Mouse (Mus musculus): Measurements from ENCODE around the gene Slc30a5. TPM values are rescaled to one million over a fixed set of nuclear protein-coding genes. Genes with fewer than 3 reads are reported as not detected.
"Not testable (repeated sequence)": the region's sequence is repeated elsewhere in the genome, so short reads cannot be mapped to it uniquely, and the experiment has no call there.

Slc30a5 gene
- polyA plus RNA-seq, 1 experiment from 2014 or later = 30.2 TPM

DNA sequence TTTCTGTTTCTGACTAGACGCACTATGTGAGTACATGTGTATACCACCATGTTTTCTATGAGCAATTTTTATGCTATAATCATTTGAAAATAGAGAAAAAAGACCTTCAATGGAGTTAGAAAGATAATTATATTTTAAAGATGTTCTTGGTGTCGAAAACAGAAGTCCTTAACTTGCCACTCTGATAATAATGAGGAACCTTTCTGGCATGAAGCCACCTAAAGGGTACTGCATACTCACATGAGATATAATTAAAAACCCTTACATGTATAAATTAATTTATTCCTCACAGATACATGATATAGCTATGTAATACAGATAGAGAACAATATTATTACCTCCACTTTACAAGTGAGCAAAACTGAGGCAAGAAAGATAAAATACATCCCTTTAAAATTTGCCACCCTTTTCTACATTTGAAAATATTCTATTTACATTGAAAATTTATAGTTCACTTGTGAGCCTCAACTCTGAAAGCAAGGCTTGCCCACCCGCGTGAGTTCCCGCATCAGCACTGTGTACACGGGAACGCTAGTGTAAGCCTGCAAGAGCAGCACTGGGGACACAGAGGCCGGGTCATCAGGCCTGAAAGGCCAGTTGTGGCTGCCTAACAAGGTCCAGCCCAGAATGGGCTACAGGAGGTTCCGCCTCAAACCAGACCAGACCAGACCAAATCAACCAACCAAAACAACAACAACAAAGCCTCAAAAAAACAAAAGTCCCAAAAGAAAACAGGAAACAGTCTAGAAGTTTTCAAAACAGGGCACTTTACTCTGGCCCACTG lies 7.4 kb downstream of the Slc30a5 start:
- WGBS = 95% methylated on average over 9 of the region's 9 CpGs
- Histone ChIP-seq H3K4me2 (ENCODE audit: low read length) (no peak overlapping the region), H3K27me3 (ENCODE audit: control insufficient read depth, insufficient read depth, low read depth, low read length) (no peaks in the 10 kb centered on the region), H3K4me3 (ENCODE audit: low read depth, low read length) (no peak overlapping the region), H3K36me3 (ENCODE audit: control insufficient read depth, insufficient read depth, low read length) (peaks cover 20% of the 10 kb centered on the region), H3K4me1 (ENCODE audit: control insufficient read depth, insufficient read depth, low read length) (peaks cover 5% of the 10 kb centered on the region), H3K27ac (ENCODE audit: low read length) (no peak overlapping the region), H3K9ac (ENCODE audit: low read depth, low read length) (no peak overlapping the region), H3K9me3 (replicated peaks; ENCODE audit: control insufficient read depth, low read length, poor library complexity, severe bottlenecking) (no peaks in the 10 kb centered on the region)
- ATAC-seq = no peak

- Histone ChIP-seq H3K9me3 (replicated peaks; ENCODE audit: control insufficient read depth, low read length, poor library complexity, severe bottlenecking) (no peaks in the 10 kb centered on the region), H3K4me1 (ENCODE audit: control insufficient read depth, insufficient read depth, low read length) (0 out of 2 replicates have a peak, but pooled peaks cover 2% of the 10 kb centered on the region), H3K4me2 (ENCODE audit: low read length) (no peak overlapping the region), H3K27me3 (ENCODE audit: control insufficient read depth, insufficient read depth, low read depth, low read length) (no peaks in the 10 kb centered on the region), H3K9ac (ENCODE audit: low read depth, low read length) (no peak overlapping the region), H3K36me3 (ENCODE audit: control insufficient read depth, insufficient read depth, low read length) (peaks cover 22% of the 10 kb centered on the region), H3K4me3 (ENCODE audit: low read depth, low read length) (no peak overlapping the region), H3K27ac (ENCODE audit: low read length) (no peak overlapping the region)
- ATAC-seq = no peak
- 87% methylated on average over 3 of the region's 3 CpGs for WGBS
Measured at GRCm38 (mm10) chr13:100824916-100825315, 8.3 kb downstream of the Slc30a5 start.

- Histone ChIP-seq H3K27me3 (ENCODE audit: control insufficient read depth, insufficient read depth, low read depth, low read length) (no peaks in the 10 kb centered on the region), H3K9me3 (replicated peaks; ENCODE audit: control insufficient read depth, low read length, poor library complexity, severe bottlenecking) (no peaks in the 10 kb centered on the region), H3K9ac (ENCODE audit: low read depth, low read length) (no peak overlapping the region), H3K4me2 (ENCODE audit: low read length) (no peak overlapping the region), H3K27ac (ENCODE audit: low read length) (no peak overlapping the region), H3K4me1 (ENCODE audit: control insufficient read depth, insufficient read depth, low read length) (no peaks in the 10 kb centered on the region), H3K4me3 (ENCODE audit: low read depth, low read length) (no peak overlapping the region), H3K36me3 (ENCODE audit: control insufficient read depth, insufficient read depth, low read length) (peaks cover 22% of the 10 kb centered on the region)
- ATAC-seq = no peak
- WGBS = 87% methylated on average over 6 of the region's 6 CpGs
Measured at GRCm38 (mm10) chr13:100824306-100824705, 8.9 kb downstream of the Slc30a5 start.

- no peak for ATAC-seq
Measured at GRCm38 (mm10) chr13:100823863-100824262, 9.4 kb downstream of the Slc30a5 start.

DNA sequence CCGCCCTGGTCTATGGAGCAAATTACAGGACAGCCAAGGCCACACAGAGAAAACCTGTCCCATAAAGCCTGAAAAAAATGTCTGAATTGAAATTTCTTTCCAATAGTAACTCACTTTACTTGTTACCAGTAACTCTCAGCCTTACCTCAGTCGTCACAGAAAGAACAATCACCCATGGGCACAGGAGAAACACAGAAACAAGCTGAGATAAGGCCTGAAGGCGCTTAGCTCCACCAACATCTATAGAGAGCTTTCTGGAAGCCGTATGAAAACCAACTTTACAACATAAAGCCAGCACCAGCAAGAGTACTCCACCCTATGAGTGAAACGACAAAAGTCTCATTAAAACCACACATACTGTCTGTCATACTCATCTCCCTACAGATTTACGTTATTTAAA lies 18.8 kb downstream of the Slc30a5 start:
- Histone ChIP-seq H3K27me3 (ENCODE audit: control insufficient read depth, insufficient read depth, low read depth, low read length) (no peaks in the 10 kb centered on the region), H3K9ac (ENCODE audit: low read depth, low read length) (no peak overlapping the region), H3K9me3 (replicated peaks; ENCODE audit: control insufficient read depth, low read length, poor library complexity, severe bottlenecking) (no peaks in the 10 kb centered on the region), H3K4me2 (ENCODE audit: low read length) (no peak overlapping the region), H3K4me1 (ENCODE audit: control insufficient read depth, insufficient read depth, low read length) (no peaks in the 10 kb centered on the region), H3K27ac (ENCODE audit: low read length) (no peak overlapping the region), H3K4me3 (ENCODE audit: low read depth, low read length) (no peak overlapping the region), H3K36me3 (ENCODE audit: control insufficient read depth, insufficient read depth, low read length) (peaks cover 37% of the 10 kb centered on the region)
- WGBS = 97% methylated on average over 6 of the region's 6 CpGs
- ATAC-seq = no peak

More at GRCm38 (mm10) chr13:100823863-100824262, 9.4 kb downstream of the Slc30a5 start:
- H3K36me3 ChIP-seq (ENCODE audit: control insufficient read depth, insufficient read depth, low read length) = peaks cover 25% of the 10 kb centered on the region
- no peak overlapping the region for H3K27ac ChIP-seq (ENCODE audit: low read length)
- H3K27me3 ChIP-seq (ENCODE audit: control insufficient read depth, insufficient read depth, low read depth, low read length) = no peaks in the 10 kb centered on the region
- no peak overlapping the region for H3K4me3 ChIP-seq (ENCODE audit: low read depth, low read length)
- H3K4me1 ChIP-seq (ENCODE audit: control insufficient read depth, insufficient read depth, low read length) = no peaks in the 10 kb centered on the region
- H3K4me2 ChIP-seq (ENCODE audit: low read length) = no peak overlapping the region
- H3K9me3 ChIP-seq (replicated peaks; ENCODE audit: control insufficient read depth, low read length, poor library complexity, severe bottlenecking) = no peaks in the 10 kb centered on the region
- no peak overlapping the region for H3K9ac ChIP-seq (ENCODE audit: low read depth, low read length)
- 98% methylated on average over 3 of the region's 3 CpGs for WGBS

GRCm38 (mm10) chr13:100805776-100806175 lies 27.5 kb downstream of the Slc30a5 start:
- ATAC-seq = no peak
- Histone ChIP-seq H3K4me3 (ENCODE audit: low read depth, low read length) (no peak overlapping the region), H3K36me3 (ENCODE audit: control insufficient read depth, insufficient read depth, low read length) (peaks cover 45% of the 10 kb centered on the region), H3K9me3 (replicated peaks; ENCODE audit: control insufficient read depth, low read length, poor library complexity, severe bottlenecking) (no peaks in the 10 kb centered on the region), H3K4me1 (ENCODE audit: control insufficient read depth, insufficient read depth, low read length) (no peaks in the 10 kb centered on the region), H3K27me3 (ENCODE audit: control insufficient read depth, insufficient read depth, low read depth, low read length) (no peaks in the 10 kb centered on the region), H3K9ac (ENCODE audit: low read depth, low read length) (no peak overlapping the region), H3K27ac (ENCODE audit: low read length) (no peak overlapping the region), H3K4me2 (ENCODE audit: low read length) (no peak overlapping the region)
- 95% methylated on average over 3 of the region's 3 CpGs for WGBS

DNA sequence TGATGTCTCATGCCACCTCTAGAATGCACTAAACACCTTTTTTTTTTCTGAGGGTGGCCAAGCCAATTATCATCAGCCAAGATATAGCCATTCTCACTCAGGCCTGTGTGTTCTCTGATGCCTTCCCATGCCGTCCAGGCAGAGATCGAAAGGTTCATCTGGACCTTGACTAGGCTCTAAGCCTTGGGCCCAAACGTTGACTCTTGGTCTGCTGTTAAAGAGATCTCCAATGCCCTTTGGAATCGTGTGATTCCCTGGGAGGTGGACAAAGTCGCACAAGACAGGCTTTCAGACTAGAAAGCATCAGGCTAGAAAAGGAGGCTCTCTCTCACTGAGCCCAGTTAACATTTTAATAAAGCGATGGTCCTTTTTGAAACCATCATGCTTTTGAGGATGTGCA lies 36.1 kb downstream of the Slc30a5 start:
- no peak overlapping the region for H3K4me2 ChIP-seq (ENCODE audit: low read length)
- no peaks in the 10 kb centered on the region; the same call in 1 of the 2 replicates for H3K9me3 ChIP-seq (replicated peaks; ENCODE audit: control insufficient read depth, low read length, poor library complexity, severe bottlenecking)
- ATAC-seq = no peak

DNA sequence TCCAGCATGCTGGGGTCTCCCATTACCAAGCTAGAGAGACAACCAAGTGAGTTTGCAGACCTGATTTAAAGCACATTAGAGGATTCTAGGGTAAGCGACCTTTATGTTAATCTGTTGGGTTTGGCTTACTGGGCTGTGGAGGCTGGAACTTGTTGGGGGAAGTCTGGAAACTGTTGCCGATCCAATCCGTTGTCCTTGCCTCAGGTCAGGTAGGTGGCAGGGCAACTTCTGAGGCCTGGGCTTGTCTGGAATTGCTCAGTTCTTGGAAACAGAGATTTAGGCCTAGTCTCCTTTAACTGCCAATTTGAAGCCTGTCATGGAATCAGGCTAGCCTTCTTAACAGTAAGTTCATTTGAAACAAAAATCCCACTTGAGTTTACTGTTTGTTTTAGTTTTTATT lies 44.1 kb downstream of the Slc30a5 start:
- Histone ChIP-seq H3K9ac (ENCODE audit: low read depth, low read length) (no peak overlapping the region), H3K4me1 (ENCODE audit: control insufficient read depth, insufficient read depth, low read length) (peaks cover 6% of the 10 kb centered on the region), H3K4me2 (ENCODE audit: low read length) (no peak overlapping the region), H3K27me3 (ENCODE audit: control insufficient read depth, insufficient read depth, low read depth, low read length) (no peaks in the 10 kb centered on the region), H3K27ac (ENCODE audit: low read length) (no peak overlapping the region), H3K9me3 (replicated peaks; ENCODE audit: control insufficient read depth, low read length, poor library complexity, severe bottlenecking) (no peaks in the 10 kb centered on the region; the same call in 1 of the 2 replicates), H3K36me3 (ENCODE audit: control insufficient read depth, insufficient read depth, low read length) (no peaks in the 10 kb centered on the region), H3K4me3 (ENCODE audit: low read depth, low read length) (no peak overlapping the region)
- no peak for ATAC-seq
- WGBS = 93% methylated on average over 3 of the region's 3 CpGs

More for the DNA sequence above, 36.1 kb downstream of the Slc30a5 start:
- 89% methylated on average over 6 of the region's 6 CpGs for WGBS
- no peaks in the 10 kb centered on the region for H3K4me1 ChIP-seq (ENCODE audit: control insufficient read depth, insufficient read depth, low read length)
- no peaks in the 10 kb centered on the region for H3K36me3 ChIP-seq (ENCODE audit: control insufficient read depth, insufficient read depth, low read length)
- no peaks in the 10 kb centered on the region for H3K27me3 ChIP-seq (ENCODE audit: control insufficient read depth, insufficient read depth, low read depth, low read length)
- no peak overlapping the region for H3K9ac ChIP-seq (ENCODE audit: low read depth, low read length)
- no peak overlapping the region for H3K27ac ChIP-seq (ENCODE audit: low read length)
- H3K4me3 ChIP-seq (ENCODE audit: low read depth, low read length) = no peak overlapping the region

GRCm38 (mm10) chr13:100788057-100788456 lies 45.2 kb downstream of the Slc30a5 start:
- H3K36me3 ChIP-seq (ENCODE audit: control insufficient read depth, insufficient read depth, low read length); H3K27me3 ChIP-seq (ENCODE audit: control insufficient read depth, insufficient read depth, low read depth, low read length); H3K4me1 ChIP-seq (ENCODE audit: control insufficient read depth, insufficient read depth, low read length); H3K4me3 ChIP-seq (ENCODE audit: low read depth, low read length); H3K4me2 ChIP-seq (ENCODE audit: low read length); H3K27ac ChIP-seq (ENCODE audit: low read length); H3K9me3 ChIP-seq (replicated peaks; ENCODE audit: control insufficient read depth, low read length, poor library complexity, severe bottlenecking); H3K9ac ChIP-seq (ENCODE audit: low read depth, low read length); ATAC-seq: not testable (repeated sequence)
- WGBS = 96% methylated on average over 10 of the region's 14 CpGs

Data from midbrain, embryonic 16.5 days (tissue).